Mouse (Mus musculus) embryonic facial prominence, embryonic 15.5 days (tissue): Measurements from ENCODE around the gene Plaur. TPM values are rescaled to one million over a fixed set of nuclear protein-coding genes. Genes with fewer than 3 reads are reported as not detected.
A peak's percentile ranks its signal among the peaks of the same experiment; 100 is the strongest.

Source experiments
- ATAC-seq: fragments of 200-750 bp; cut with Nextera tagmentation; 2 replicates; pipeline ENCODE4 v1.8.0; 2017; ENCODE audit warnings: low read depth, moderate TSS enrichment; ENCODE audit not compliant: insufficient number of reproducible peaks, low FRiP score, low TSS enrichment
- H3K27ac ChIP-seq: fragments of 300-500 bp; sonication (generic); replicated peaks from 2 replicates; pipeline ENCODE4 v1.5.1; 2015; ENCODE audit warnings: mild to moderate bottlenecking, inconsistent platforms
- H3K27me3 ChIP-seq: fragments of 300-500 bp; sonication (generic); 2 replicates; pipeline ENCODE4 v1.6.1; 2015; ENCODE audit warnings: inconsistent platforms
- H3K36me3 ChIP-seq: fragments of 300-500 bp; sonication (generic); 2 replicates; pipeline ENCODE4 v1.6.1; 2015; ENCODE audit warnings: mild to moderate bottlenecking, inconsistent platforms
- H3K4me1 ChIP-seq: fragments of 300-500 bp; sonication (generic); 2 replicates; pipeline ENCODE4 v1.6.1; 2015; ENCODE audit warnings: inconsistent platforms
- H3K4me2 ChIP-seq: fragments of 300-500 bp; sonication (generic); replicated peaks from 2 replicates; pipeline ENCODE4 v1.6.1; 2015; ENCODE audit warnings: mild to moderate bottlenecking, inconsistent platforms
- H3K4me3 ChIP-seq: fragments of 300-500 bp; sonication (generic); replicated peaks from 2 replicates; pipeline ENCODE4 v1.5.1; 2015; ENCODE audit warnings: mild to moderate bottlenecking, inconsistent platforms
- H3K9ac ChIP-seq: fragments of 300-500 bp; sonication (generic); 2 replicates; pipeline ENCODE4 v1.6.1; 2015; ENCODE audit warnings: inconsistent platforms
- H3K9me3 ChIP-seq: fragments of 300-500 bp; sonication (generic); replicated peaks from 2 replicates; pipeline ENCODE4 v1.6.1; 2016; ENCODE audit warnings: inconsistent platforms
- WGBS: fragments of 180-500 bp; shearing (Covaris S2); methylation state at CpG from one replicate; pipeline ENCODE4 v1.1.7; 2015; 5-methylcytosine and 5-hydroxymethylcytosine counted together
- polyA plus RNA-seq: library from polyadenylated mRNA; unstranded; fragments of >200 nt; fragmentation: Nextera tagmentation; extraction: Ambion mirVana; gene quantifications from 2 replicates; pipeline ENCODE4 v1.2.1, GENCODE M21; 2015

Gene Plaur
- polyA plus RNA-seq: 8.8 and 12.6 TPM in 2 replicates

DNA sequence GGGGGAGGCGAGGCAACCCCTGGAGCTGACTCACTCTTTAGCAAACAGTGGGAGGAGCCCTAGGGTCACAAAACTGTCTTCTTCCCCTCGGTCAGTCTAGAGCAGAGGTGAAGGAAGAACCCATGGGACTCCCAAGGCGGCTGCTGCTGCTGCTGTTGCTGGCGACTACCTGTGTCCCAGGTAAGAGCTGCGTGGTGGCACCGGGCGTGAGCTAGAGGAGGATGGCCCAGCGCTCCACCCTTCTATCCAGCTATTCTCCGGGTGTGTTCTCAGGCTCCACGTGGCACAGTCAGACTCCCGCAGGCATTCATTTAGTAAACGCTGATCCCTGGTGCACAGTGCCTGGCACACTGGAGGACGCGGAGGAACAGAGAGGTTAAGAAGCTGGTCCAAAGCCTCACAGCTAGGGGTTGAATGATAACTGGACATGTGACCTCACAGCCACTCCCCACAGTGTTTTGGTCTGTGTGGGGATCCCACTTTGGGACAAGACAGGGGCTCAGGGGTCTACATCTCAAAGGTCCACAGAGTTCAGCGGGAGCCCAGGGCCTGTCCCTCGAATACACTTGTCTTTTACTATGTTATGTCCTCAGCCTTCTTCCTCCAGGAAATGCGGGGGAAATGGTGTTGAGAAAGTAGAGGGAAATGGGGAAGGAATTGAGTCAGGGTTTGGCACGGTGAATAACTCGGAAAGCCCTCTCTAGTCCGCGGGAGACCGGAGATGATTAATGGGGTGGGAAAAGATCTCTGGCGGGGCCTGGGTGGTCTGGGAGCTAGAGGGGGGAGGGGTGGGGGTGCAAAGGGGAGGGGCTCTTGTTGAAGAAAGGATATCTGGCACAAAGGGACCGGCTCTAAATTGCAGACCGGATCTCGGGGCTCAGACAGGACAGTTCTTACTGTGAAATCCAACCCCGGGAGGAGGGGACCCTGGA, at the start of gene Plaur:
Gene Plaur, plus strand, starts transcription at position 97 of the 932 bp plus-strand sequence.
- H3K27me3 ChIP-seq: 0 out of 2 replicates have a peak, but pooled peaks cover 4% of the 10 kb centered on the region
- peak; percentile 48 for ATAC-seq
- H3K4me2 ChIP-seq: peak within 1 kb of the TSS; percentile 49
- H3K9ac ChIP-seq: no peak within 1 kb of the TSS
- H3K4me3 ChIP-seq: peak within 1 kb of the TSS; percentile 34
- 0 out of 2 replicates have a peak within 1 kb of the TSS, but pooled peaks have one; percentile 1 for H3K27ac ChIP-seq
- WGBS: 6% methylated on average over 27 of the region's 27 CpGs
- no peaks in the 10 kb centered on the region for H3K9me3 ChIP-seq
- peaks cover 23% of the 10 kb centered on the region for H3K4me1 ChIP-seq
- no peaks in the 10 kb centered on the region for H3K36me3 ChIP-seq

DNA sequence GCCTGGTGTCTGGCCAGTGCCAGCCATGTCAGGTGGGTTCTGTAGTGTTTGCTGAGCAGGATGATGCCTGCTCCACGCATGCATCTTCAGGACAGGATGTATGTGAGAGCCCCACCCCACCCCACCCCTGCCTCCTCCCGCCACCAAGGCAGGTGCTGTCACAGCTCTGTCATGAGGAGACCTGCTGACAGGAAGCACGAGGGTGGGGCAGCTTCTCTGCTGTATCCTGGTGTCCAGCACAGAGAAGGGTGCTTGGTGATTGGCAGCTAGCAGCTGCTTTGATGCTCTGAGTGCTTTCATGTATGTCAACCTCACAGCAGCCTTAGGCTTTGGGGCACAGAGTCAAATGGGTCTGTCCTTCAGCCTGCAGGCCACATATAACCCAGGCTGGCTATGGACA, 48.7 kb upstream of the Plaur start:
- Histone ChIP-seq H3K27ac (no peak overlapping the region), H3K27me3 (no peaks in the 10 kb centered on the region), H3K9me3 (no peaks in the 10 kb centered on the region), H3K4me3 (no peak overlapping the region), H3K4me1 (no peaks in the 10 kb centered on the region), H3K36me3 (peaks cover 28% of the 10 kb centered on the region; the same call in 1 of the 2 replicates), H3K9ac (no peak overlapping the region), H3K4me2 (no peak overlapping the region)
- 63% methylated on average over 3 of the region's 3 CpGs for WGBS
- ATAC-seq: no peak

DNA sequence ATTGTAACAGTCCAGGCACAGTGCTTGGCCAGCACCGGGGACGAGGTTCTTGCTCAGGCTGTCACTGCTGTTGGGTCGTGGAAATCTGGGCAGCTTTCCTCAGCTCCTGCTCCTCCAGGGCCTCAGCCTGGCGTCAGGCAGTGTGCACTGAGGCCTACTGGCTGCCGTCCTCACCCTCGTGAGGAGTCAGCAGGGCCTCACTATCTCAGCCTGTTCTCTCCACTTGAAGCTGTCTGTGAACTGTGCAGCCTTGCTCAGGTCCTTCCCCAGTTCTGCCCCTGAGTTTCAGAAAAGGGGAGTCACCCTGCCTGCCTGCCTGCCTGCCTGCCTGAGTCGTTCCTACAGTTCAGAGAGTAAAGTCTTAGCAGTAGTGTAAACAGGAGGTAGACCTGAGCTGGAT, 47.0 kb upstream of the Plaur start:
- Histone ChIP-seq H3K36me3 (peaks cover 31% of the 10 kb centered on the region; the same call in 1 of the 2 replicates), H3K4me3 (no peak overlapping the region), H3K4me1 (no peaks in the 10 kb centered on the region), H3K27ac (no peak overlapping the region), H3K9ac (no peak overlapping the region), H3K9me3 (no peaks in the 10 kb centered on the region), H3K4me2 (no peak overlapping the region), H3K27me3 (no peaks in the 10 kb centered on the region)
- WGBS: 80% methylated on average over 7 of the region's 7 CpGs
- no peak for ATAC-seq

DNA sequence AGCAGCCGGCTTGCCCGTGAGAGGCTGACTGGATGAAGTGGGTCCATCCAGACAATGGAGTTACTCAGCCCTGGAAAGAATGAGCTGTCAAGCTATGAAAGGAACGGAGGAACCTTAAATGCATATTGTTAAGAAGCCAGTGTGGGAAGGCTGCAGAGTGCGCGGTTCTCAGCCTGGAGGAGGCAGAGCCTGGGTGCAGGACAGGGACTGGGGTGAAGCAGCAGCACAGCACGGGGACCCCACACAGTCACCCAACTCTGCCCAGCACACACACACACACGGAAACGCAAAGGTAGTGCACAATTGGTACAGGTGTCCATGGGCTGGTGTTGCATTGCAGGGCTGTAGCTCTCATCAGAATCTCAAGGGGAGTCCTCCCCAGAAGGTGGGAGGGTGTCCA, 42.7 kb upstream of the Plaur start:
- no peak overlapping the region for H3K27ac ChIP-seq
- H3K27me3 ChIP-seq: no peaks in the 10 kb centered on the region
- H3K4me2 ChIP-seq: no peak overlapping the region
- no peak for ATAC-seq
- WGBS: 91% methylated on average over 8 of the region's 8 CpGs
- peaks cover 54% of the 10 kb centered on the region for H3K36me3 ChIP-seq
- no peak overlapping the region for H3K4me3 ChIP-seq
- H3K9ac ChIP-seq: no peak overlapping the region
- H3K4me1 ChIP-seq: no peaks in the 10 kb centered on the region
- no peaks in the 10 kb centered on the region for H3K9me3 ChIP-seq

DNA sequence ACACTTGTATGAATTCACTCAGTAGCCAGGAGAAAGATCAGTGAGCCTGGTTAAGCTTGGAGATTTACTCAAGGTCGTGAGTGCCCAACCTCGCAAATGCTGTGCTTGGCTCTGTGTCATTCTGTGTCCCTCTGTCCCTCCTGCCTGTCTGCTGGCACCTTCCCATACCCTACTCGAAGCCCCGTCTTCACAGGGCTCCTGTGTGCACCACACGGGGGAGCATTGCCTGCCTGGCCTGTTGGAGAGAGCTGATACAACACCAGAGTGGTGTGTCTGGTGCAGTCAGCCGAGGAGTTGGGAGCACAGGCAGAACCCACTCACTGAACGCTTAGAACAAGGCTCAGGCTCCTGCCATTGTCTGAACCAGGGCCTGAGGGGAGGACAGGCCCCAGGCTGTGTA, 40.6 kb upstream of the Plaur start:
- no peak overlapping the region for H3K9ac ChIP-seq
- no peak for ATAC-seq
- 71% methylated on average over 7 of the region's 7 CpGs for WGBS

DNA sequence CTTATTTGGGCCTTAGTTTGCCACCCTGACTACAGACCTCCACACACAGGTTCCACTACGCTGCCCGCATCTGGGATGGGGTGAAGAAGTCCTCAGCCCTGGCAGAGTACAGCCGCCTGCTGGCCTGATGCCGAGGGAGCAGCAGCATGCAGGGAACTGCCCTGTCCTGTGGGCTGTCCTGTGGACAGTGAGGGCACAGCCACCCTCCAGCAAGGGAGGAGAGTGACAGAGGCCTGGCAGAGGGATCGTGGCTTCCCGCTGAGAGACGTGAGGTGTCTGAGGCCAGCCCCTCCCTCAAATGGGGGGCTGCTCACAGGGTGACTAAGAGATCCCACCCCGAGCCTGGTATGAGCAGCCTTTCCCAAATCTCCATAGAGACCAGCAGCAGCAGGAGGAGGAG, 40.0 kb upstream of the Plaur start:
- Histone ChIP-seq H3K4me3 (no peak overlapping the region), H3K27ac (no peak overlapping the region), H3K9me3 (no peaks in the 10 kb centered on the region), H3K27me3 (no peaks in the 10 kb centered on the region), H3K36me3 (peaks cover 41% of the 10 kb centered on the region), H3K4me2 (no peak overlapping the region), H3K9ac (no peak overlapping the region), H3K4me1 (no peaks in the 10 kb centered on the region)
- 67% methylated on average over 8 of the region's 8 CpGs for WGBS
- ATAC-seq: no peak

More for the DNA sequence above, 40.6 kb upstream of the Plaur start:
- H3K4me2 ChIP-seq: no peak overlapping the region
- H3K36me3 ChIP-seq: peaks cover 47% of the 10 kb centered on the region
- H3K4me1 ChIP-seq: no peaks in the 10 kb centered on the region
- H3K27ac ChIP-seq: no peak overlapping the region
- H3K27me3 ChIP-seq: no peaks in the 10 kb centered on the region
- H3K4me3 ChIP-seq: no peak overlapping the region
- H3K9me3 ChIP-seq: no peaks in the 10 kb centered on the region

DNA sequence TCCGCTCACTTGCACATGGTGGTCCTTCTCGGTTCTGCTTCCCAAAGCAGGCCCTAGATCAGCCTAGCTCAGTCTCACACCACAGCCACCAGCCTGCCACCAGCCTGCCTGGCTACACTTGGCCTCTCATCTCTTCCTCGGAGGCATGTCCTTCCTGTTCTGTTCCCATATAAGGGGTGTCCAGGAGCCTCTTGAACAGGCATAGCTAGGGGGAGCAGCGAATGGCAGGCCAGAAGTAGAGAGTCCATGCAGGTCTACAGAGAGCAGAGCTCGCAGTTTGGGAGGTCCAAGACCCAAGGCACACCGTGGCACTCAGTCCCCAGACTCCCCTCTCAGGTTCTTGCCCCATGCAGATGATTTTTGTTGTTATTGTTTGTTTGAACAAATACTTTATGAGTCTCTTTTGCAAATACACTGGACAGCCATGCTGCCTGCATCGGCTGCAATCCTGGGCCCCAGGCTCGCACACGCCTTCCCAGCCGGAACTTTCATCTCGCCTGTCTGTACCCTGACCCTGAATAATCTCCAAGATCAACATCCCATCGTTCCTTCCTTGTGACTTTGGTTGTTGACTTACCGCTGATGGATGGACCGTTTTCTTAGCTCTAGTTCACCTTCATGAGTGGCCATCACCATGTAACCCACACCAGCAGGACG, 39.0 kb upstream of the Plaur start:
- Histone ChIP-seq H3K9ac (no peak overlapping the region), H3K4me2 (no peak overlapping the region), H3K4me1 (no peaks in the 10 kb centered on the region), H3K4me3 (no peak overlapping the region), H3K36me3 (peaks cover 39% of the 10 kb centered on the region), H3K9me3 (no peaks in the 10 kb centered on the region), H3K27ac (no peak overlapping the region), H3K27me3 (no peaks in the 10 kb centered on the region)
- no peak for ATAC-seq
- WGBS: 89% methylated on average over 15 of the region's 15 CpGs

DNA sequence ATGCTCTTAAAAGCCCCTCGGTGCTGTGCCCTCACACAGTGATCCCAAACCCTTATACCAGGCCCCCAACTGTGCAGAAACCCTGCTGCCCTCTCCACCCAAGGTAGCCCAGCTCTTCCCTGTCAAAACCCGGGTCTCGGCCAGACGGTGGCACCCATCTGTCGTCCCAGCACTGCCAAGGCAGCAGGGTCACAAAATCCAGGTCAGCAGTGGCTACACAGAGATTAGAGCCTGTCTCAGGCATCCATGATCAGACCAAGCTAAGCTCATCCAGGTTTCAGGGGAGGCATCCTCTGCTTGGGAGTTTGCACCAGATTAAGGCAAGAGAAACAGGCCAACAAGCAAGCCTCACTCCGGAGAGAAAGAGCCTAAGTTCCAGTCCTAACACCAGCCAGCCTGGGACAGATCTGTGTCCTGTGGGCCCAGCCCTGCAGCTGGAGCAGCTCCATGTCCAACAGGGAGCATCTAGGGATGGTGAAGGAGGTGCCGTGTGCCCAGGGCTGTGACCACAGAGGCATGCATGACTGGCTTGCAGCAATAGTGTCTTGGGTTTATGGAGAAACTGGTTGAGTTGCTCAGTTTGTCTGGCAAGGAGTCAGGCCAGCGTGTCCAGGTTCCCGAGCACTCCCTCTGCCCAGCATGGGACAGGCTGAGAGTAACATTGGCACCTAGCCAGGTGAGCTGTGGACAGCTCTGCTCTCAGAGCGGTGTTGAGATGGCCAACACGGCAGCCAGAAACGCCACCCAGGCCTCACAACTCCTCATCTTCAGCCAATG, 38.1 kb upstream of the Plaur start:
- no peak overlapping the region for H3K4me3 ChIP-seq
- H3K4me2 ChIP-seq: no peak overlapping the region
- H3K9ac ChIP-seq: no peak overlapping the region
- 80% methylated on average over 12 of the region's 12 CpGs for WGBS
- H3K27ac ChIP-seq: no peak overlapping the region
- H3K36me3 ChIP-seq: peaks cover 39% of the 10 kb centered on the region
- ATAC-seq: no peak
- no peaks in the 10 kb centered on the region for H3K27me3 ChIP-seq
- no peaks in the 10 kb centered on the region for H3K4me1 ChIP-seq
- no peaks in the 10 kb centered on the region for H3K9me3 ChIP-seq

DNA sequence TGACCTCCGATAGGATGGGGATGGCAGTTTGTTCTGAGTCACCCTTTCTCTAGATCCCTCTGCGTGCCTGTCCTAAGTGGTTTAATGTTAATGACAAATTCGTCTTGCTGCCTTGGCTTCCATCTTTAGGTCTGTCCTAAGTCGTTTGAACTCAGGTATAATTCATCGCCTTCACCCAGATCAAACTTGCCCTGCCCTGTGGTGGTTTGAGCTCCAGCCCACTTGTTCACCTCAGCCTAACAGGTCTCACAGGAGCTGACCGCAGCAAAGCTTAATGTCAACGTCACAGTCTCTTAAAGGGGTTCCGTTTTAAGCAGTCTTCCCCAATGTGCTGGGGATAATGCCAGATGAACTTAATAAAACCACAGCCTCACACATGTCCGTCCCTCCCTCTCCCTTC, 36.4 kb upstream of the Plaur start:
- no peak overlapping the region for H3K4me2 ChIP-seq
- no peaks in the 10 kb centered on the region for H3K27me3 ChIP-seq
- H3K36me3 ChIP-seq: peaks cover 24% of the 10 kb centered on the region
- H3K27ac ChIP-seq: no peak overlapping the region
- no peaks in the 10 kb centered on the region for H3K9me3 ChIP-seq
- no peak overlapping the region for H3K4me3 ChIP-seq
- H3K9ac ChIP-seq: no peak overlapping the region
- no peak for ATAC-seq
- H3K4me1 ChIP-seq: no peaks in the 10 kb centered on the region
- WGBS: 74% methylated on average over 9 of the region's 9 CpGs

DNA sequence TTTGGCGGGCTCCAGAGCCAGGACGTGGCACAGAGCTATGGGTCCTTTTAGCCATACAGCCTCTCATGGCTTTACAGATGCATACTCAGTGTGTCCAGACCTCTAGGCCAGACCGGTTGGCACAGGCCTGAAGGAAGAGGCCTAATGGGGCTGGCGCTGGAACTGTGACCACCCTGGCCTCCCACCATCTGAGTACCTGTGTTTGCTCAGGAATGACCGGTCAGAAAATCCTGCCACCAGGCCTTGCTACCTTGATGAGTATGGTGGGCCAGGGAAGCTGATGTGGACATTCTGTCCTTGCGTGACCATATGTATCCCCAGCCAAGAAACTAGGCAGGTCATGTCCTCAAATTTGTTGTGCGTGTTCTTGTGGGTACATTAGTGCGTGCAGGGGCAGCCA, 35.1 kb upstream of the Plaur start:
- H3K36me3 ChIP-seq: peaks cover 11% of the 10 kb centered on the region; the same call in 1 of the 2 replicates
- no peak overlapping the region for H3K9ac ChIP-seq
- no peak overlapping the region for H3K4me2 ChIP-seq
- ATAC-seq: no peak
- 94% methylated on average over 8 of the region's 8 CpGs for WGBS
- no peaks in the 10 kb centered on the region for H3K4me1 ChIP-seq
- no peak overlapping the region for H3K27ac ChIP-seq
- H3K27me3 ChIP-seq: 0 out of 2 replicates have a peak, but pooled peaks cover 1% of the 10 kb centered on the region
- H3K4me3 ChIP-seq: no peak overlapping the region
- no peaks in the 10 kb centered on the region for H3K9me3 ChIP-seq

DNA sequence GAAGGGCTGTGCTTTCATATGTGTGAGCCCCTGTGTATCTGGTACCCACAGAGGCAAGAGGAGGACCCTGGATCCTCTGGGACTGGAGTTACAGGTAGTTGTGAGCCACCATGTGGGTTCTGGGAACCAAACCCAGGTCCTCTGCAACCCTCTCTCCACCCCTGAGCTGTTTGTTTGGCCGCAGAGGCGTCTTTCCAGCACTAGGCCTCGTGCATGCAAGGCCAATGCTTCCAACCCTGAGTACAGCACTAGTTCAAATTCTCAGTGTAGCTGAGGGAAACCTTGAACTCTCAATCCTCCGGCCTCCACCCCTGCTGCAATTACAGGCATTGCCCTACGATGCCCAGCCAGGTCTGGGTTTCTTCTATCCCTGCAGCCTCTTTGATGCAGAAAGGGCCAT, 33.6 kb upstream of the Plaur start:
- Histone ChIP-seq H3K9me3 (no peaks in the 10 kb centered on the region), H3K4me2 (no peak overlapping the region), H3K27me3 (0 out of 2 replicates have a peak, but pooled peaks cover 8% of the 10 kb centered on the region), H3K4me1 (no peaks in the 10 kb centered on the region), H3K27ac (no peak overlapping the region), H3K9ac (no peak overlapping the region), H3K36me3 (peaks cover 3% of the 10 kb centered on the region; the same call in 1 of the 2 replicates), H3K4me3 (no peak overlapping the region)
- no peak for ATAC-seq
- WGBS: 82% methylated on average over 5 of the region's 5 CpGs
